Mouse (Mus musculus): ENCODE measurements around the gene Nfya.

Nfya gene

DNA sequence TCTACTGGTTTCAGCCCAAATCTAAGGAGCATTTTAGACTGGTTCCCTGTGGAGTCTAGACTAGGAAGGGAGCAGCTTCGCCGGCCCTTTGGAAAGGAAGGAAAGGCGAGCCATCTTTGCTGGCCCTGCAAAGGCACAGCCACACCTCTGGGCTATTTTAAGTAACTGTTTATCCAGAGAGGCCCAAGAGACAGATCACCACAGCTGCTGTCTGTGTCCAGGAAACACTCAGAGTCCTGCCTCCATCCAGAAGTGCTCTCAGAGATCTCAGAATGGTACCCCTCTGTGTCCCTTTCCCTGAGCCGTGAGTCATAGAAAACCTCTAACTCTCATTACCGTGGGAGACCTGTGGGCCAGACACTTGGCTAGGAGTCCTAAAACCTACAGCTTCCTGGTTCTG is 20.7 kb upstream of the Nfya start:
- no peak for DNase-seq

DNA sequence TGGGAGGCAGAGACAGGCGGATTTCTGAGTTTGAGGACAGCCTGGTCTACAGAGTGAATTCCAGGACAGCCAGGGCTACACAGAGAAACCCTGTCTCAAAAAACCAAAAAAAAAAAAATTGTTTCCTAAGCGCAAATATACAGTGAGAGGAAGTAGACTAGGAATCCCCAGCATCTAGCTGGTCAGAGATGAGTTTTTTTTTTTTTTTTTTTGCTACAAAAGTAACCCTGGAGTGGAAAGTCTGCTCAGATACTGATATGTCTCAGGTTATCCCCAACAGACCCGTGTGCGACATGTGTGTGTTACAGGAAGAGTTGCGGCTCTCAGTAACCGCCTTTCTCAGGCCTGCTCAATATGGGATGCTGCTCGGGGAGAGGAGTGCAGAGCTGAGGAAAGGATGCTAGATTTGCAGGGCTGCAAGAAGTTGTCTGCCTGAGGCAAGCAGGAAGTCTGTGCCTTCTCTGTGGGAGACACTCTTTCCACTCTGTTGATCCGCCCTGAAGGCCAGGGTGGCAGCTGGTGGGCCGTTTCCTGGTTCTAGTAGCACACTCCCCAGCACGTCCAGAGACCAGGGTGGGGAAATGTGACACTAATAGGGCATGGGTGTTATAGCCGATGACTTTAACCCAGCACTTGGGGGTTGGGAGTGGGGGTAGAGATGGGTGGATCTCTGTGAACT is 18.3 kb upstream of the Nfya start:
- DNase-seq: peak; percentile 37 to 59

DNA sequence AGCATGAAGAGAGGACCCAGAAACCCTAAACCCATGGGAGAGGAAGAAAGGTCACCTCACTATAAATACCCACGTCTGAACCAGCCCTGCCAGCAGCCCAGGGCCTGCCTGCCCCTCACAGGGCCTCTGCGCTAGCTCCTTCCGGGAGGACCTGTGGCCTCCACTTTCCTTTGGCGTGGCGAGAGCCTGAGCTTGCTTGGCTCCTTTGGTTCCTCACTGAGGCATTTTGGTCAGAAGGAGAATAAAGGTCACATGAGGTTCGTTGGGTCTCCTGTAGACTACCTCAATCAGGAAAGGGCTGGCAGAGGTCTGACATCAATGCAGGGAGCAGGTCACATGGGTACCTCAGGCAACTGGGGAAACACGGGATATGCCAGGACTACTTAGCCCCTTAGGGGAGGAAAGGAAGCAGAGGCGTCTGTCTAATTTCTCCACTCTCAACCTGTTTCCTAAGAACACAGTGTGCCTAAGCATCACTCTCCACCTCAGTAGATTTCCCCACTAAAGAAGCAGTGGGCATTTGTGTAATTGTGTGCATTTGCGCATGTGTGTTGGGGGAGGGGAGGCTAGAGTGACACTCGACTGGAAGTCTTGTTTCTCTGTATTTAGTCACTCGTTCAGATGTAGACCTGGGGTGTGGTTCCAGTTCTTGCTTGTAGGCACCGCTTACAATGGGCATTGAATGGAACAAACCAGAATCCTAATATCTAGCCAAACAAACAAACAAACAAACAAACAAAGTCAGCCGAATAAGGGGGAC is 17.5 kb upstream of the Nfya start:
- no peak for DNase-seq

DNA sequence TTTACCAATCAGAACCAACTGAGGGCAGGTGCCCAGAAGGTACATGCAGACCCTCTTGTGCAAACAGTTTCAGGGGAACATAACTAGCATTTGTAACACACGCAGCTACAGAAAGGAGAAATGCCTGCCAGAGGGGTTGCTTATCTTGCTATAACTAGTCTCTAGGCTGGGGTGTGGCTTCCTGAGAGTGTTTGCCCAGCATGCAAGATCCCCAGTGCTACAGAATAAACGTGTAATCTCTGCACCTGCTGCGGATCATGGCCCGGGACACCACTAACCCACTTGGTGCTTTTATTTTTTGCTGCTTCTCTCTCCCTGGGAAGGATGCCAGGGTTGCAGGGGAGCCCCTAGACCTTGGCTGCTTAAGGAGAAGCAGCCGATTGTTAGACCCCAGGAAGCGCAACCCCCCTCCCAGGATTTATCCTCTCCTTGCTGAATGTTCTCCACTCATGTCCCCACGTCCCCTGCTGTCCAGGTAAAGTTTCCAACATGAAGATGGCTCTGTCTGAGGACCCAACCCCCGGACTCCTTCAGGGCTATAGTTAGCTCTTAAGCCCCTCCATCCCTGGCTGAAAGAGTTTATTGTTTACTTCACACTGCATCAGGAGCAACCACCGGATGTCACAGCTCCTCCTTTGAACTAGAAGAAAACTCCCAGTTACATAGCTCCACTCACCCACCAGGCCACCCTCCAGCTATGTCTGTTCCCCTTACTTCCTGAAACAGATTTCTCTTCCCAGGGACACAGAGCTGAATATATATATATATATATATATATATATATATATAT is 16.3 kb upstream of the Nfya start:
- no peak for DNase-seq

DNA sequence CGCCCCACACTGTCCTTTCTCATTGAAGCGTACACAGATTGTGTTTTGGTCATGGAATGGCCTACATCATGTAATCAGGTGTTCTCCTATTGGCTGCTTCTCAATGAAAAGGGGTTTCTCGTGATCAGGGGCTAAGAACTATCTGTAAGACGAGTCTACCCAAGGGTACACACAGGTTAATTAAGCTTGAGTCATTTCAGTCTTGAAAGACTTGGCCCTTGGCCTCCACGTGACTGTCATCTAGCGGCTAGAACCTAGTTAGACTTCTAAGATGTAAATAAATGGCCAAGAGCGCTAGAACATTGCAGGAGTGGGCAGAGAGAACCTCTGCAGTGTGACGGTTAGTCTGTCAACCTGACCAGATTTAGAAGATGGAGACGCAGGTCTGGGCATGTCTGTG is 14.5 kb upstream of the Nfya start:
- peak in 1 of 2 experiments; percentile 31 for DNase-seq

DNA sequence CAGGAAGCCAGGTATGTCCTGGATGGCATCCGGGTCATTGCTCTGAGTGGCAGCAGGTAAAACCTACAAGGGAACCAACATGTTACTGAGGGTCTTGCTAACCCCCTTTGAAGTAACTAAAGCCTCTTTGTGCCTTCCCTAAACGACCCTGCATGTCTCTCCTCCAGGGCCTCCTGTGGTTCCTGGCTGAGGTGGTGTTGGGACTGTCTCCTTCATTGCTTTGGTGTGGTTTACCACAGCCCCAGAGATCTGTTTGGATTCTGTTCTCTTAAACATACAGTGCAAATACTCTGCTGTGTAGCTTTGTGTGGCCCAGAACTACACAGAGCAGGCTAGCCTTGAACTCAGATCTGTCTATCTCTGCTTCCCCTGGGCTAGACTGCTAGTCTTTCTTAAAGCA is 9.9 kb upstream of the Nfya start:
- DNase-seq: no peak

DNA sequence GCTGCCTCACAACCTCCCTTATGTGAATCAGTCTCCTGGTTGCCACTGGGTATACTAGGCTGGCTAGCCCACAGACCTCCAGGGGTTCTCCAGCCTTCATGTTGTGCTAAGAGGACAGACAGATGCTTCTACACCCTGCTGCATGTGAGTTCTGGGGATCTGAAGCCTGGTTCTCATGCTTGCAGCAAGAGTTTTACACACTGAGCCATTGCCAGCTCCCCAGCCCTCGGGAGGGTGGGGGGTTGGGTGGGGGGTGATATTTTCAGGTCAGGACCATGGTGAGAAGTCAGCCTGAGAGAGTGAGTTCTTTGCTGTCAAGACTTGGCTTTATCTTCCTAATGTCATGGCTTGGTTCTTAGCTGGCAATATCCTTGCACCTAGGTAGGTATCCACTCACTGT is 9.1 kb upstream of the Nfya start:
- DNase-seq: no peak

DNA sequence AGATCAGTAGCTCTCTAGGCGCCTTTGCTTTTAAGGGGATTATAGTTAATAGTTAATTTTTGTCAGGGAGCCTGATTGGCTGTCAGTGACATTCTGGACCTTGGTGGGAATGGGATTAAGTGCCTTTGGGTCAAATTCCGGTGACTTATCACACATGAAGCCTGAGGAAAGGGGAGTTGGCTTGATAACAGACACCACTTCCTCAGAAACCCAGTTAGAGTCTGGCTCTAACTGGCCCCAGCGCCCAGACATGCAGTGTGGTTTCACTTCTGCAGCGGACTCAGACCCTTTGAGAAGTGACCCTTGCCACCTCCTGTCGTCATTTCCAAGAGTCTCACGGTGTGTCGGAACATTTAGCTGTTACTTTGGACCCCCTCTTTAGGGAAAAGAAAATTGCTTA is 8.5 kb upstream of the Nfya start:
- DNase-seq: peak; percentile 43 to 63

DNA sequence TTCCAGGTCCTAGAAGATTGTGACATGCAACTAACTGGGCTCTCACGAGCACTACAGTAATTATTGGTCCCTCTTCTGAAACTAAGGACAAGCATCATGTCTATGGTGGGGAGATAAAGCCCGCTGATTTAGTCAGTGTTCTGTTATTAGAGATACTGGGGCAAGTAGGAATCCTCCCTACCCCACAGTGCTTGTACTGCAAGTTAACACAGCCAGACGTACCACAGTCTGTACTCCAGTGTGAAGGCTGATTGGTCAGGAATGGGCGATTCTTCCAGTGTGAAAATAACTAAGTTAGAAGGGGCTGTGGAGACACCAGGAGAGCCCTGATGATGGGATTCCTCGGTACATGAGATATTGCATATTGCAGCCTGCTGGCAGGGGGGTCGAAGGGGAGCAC is 7.8 kb upstream of the Nfya start:
- DNase-seq: no peak

DNA sequence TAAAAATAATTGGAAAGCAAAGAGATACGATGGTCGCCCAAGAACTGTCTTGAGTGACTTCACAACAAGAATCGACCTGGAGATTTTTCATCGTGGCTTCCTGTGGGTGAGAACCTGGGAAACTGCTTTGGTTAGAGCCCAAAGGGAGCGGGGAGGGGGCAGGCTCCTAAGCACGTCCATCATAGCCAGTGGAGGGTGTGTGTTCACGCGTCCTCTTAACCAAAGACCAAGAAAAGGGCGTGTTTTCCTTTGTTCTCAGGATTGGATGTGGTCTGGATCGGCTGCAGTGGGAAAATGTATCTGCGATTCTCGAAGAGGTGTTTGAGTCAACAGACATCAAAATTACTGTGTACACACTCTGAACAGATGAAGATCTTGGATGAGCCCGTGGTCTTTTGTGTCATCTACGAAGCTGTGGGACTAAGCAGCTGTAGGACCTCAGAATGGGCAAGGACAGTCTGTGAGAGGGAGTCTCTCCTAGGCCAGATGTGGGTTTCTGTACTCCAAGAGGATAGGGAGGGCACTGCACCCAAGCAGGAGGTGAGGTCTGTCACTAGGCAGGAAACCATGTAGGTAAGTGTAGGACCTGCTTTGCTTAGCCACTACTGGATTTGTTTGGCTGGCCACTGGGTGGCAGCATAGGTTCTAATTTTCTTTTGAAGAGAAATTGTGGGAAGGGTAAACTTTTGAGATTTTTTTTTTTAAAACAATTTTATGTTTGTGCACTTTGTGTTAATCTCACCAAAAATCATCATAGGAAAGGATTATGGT is 6.9 kb upstream of the Nfya start:
- DNase-seq: peak; percentile 85 to 88

DNA sequence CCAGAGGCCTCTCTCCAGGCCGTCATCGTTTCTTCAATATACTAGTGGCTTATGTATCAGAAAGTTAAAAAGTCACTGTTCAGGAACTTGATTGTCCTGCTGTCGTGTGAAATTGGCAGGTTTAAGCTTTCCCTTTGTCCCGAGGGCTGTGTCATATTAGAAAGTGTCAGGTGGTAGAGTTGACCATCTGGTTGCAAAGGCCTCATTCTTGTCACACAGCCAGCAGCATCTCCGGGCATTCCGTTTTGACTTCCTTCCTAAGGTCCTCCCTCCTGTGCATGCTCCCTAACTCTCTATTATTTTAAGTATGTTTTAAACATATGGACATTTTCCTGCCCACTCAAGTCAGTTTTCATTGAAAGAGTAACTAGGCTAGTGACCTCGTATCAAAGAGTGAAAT is 6.3 kb upstream of the Nfya start:
- peak; percentile 27 to 32 for DNase-seq

DNA sequence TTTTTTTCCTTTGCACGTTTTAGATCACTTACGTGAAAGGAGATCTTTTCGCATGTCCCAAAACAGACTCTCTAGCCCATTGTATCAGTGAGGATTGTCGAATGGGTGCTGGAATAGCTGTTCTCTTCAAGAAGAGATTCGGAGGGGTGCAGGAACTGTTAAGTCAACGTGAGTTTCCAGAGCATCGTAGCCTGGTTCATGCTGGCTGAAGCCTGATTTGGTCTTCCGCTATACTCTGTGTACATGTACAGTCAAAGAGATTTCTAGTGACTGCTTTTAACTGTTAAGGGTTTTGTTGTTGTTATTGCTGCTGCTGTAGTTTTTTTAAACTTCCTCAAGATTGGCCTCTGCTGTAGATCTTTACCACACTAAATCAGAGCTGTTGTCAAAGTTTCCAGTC is 1.5 kb upstream of the Nfya start:
- DNase-seq: no peak

DNA sequence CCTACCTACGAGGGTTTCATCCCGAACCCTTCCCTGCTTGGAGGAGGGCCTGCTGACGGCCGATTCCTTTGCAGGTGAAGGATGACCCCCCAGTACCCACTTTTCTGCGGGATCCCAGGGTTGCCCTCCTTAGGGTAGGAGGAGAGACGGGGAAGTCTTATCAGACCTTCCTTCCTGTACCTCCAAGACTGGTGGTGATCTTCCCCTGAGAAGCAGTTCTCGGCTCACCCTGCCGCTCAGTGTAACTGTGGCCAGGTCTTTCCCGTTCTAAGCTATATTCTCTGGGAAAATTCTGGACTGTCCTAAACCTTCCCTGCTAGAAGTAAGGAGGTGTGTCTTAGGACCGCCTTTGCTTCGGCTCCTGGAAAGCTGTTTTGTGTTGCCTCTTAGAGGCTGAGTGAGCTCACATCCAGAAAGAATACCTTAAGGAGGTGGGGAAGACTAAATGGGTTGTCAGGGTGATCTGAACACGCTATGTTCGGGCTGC is 636 bp upstream of the Nfya start:
- DNase-seq: no peak

DNA sequence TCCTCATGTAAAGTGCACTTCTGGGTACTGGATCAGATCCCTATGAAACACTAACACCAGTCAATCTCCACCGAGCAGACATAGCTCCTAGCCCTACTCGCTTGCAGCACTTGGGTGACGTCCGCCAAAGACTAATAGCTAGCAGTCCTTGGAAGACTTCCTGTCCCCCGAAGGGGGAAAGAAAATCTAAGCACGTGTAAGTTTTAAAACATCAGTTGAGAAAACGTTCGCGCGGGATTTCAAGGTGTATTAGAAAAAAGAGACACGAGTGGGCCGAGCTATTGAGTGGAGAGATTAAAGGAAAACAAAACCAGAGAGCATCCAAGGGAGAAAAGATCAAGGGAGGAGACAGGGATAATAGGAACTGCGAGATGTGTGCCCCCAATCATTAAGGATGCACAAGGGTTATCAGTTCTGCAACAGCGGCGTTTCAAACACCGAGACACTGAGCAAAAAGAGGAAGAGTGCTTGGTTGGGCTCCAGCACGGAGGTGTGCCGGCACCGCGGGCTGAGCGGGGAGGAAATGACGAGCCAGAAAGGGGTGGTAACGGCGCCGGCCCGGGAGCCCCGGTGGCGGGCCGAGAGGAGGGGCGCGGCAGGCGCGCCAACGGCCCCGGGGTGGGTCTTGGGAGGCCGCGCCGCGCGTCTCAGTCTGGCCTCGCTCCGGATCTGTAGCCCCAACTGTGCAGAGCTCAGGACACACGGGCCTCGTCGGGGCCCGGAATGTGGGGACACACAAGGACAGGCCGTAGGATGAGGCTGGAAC is 997 bp downstream of the Nfya start:
- peak; percentile 80 to 88 for DNase-seq

DNA sequence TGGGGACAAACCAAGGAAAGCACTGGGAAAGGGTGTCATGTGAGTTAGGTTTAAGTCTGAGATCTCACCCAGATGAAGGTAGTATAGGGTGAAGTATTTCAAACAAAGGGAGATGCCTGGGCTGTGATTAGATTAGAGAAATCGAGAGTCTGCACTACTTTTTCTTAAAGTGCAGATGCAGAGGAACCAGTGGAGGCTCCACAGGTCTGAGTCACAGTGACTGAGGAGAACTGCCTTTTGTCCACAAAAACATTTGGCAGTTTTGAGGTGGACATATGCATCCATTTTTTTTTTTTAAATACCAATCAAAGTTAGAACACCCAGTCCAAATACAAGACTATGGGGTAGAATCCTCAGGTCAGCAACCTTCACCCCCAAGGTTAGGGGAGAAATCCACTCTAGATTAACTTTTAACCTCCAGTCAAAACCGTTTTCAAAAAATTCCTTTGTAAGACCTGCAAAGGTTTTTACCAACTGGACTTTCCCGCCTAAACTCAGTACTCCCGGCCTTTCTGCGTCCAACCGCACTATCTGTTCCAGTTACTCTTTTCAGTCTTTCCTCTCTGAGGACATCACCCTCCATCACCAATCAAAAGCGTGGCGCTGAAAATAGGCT is 1.7 kb downstream of the Nfya start:
- no peak for DNase-seq

DNA sequence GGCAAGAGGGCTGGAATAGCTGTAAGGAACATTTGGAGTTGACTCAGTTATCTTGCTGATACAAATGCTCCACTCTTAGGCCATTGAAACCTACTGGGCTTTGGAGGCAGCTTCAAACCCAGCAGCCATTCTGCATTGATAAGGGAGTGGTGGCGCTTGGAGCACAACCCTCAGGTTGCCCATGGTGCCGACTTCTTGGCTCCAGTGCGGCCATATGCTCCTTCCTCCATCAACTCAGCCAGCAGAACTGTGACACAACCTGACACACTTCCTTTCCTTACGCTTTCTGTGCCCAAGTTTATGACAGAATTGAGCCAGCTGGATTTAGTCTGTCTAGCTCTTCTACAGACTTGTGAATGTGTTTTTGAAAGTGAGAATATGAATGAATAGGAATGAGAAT is 2.6 kb downstream of the Nfya start:
- DNase-seq: no peak

DNA sequence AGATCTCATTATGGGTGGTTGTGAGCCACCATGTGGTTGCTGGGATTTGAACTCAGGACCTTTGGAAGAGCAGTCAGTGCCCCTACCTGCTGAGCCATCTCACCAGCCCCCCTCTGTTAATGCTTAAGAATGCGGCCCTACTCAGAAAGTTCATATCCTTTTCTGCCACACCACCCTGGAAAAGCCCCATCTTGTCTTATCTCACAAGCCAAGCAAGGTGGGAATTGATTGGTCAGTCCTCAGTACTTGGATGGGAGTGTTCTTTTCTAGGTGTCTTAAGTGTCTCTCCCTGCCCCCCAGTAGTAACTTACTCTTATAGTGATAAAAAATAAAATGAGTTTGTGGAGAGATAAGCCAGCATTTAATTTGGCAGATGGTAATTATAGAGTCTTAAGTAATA is 5.0 kb downstream of the Nfya start:
- DNase-seq: no peak

DNA sequence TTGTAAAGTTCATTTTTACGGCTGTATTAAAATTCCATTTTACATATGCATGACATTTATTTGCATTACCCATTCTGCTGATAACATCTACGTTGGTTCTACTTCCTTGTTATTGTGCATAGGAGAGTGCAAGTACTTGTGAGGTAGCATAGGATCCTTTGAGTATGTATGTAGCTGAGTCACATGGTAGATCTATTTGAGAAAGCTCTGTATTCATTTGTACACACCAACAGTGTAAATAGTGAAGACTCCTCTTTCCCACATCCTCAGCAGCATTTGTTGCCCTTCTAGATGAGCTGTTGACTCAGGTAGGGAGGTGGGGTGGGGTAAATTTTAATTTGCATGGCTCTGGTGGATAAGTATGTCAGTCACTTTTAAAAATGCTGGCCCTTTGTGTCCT is 5.9 kb downstream of the Nfya start:
- no peak for DNase-seq

DNA sequence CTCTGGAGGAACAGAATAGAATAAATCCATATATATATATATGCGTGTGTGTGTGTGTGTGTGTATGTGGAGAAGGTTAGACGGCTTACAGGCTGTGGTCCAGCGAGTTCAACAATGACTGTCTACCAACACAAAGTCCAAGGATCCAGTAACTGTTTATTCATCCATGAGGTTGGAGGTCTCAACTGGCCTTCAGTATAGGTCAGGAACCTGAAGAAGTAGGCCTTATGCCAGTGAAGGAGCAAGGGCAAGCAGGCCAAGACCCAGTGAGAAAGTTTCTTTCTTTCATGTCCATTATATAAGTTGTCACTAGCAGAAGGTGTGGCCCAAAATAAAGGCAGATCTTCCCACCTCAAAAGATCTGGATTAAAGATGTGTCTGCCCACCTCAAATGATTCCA is 7.0 kb downstream of the Nfya start:
- DNase-seq: no peak

DNA sequence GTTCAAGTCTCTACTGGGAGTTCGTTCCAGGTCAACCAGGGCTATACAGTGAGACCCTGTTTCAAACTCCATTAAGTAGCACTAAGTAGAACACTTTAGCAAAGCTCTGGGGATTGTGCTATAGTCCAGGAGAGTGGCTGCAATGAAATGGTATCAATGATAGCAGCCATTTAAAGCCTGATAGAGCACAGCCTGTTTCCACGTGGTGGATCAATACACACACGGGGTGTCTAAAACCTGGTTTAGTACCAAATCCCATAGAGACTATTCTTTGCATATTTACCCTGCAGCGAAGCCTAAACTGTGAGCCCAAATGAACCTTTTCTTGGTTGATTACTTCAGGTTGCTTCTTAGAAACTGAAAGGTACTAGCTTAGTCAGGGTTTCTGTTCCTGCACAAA is 8.0 kb downstream of the Nfya start:
- no peak for DNase-seq

DNA sequence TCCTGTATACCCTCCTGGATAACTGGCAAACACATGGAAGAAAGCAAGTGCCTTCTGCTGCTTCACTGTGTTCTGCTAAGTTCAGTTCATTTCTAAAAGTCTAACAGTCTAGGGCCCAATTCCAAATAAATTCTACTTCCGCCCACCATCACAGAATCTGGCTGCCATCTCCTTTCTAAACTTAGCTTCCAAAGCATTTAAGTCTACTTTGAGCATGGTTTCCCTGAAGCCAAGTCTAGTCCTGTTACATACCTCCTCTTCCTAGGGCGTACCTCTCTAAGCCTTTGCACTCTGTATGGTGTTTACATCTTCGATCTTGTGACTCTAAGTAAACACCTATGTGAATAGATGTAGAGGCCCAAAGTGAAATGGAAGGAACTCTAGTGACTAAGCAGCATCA is 17.1 kb downstream of the Nfya start:
- DNase-seq: no peak

DNA sequence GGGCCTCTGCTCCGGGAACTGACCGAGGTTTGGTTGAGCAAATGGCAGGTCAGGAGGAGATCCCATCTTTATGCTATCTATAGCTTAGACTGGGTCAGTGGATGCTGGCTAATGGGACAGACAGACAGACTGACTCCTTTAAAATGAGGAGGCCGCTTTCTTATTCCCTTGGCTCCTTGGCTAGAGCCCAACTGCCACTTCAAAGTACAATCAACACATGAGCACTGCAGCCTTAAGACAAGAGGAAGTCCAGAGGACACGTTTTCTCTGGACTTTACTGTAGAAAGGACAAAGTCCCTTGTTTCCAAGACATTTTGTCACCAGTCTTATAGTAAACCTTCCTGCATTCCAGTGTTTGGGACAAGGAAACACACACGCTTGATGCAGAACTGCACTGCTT is 18.3 kb downstream of the Nfya start:
- DNase-seq: no peak
